Mouse (Mus musculus) retina, postnatal 1 day (tissue): ENCODE data around the gene Spen.

Source experiments
- DNase-seq: peaks from one replicate; pipeline ENCODE4 v3.0.0-alpha.2; 2012

Spen gene

GRCm38 (mm10) chr4:141526936-141527650, 11.3 kb downstream of the Spen start:
- no peak for DNase-seq

- DNase-seq = no peak
These were observed 12.5 kb downstream of the Spen start for GRCm38 (mm10) chr4:141525940-141526339.

- DNase-seq = no peak
These were observed 13.7 kb downstream of the Spen start for GRCm38 (mm10) chr4:141524658-141525057.

- DNase-seq = no peak
These were observed 15.3 kb downstream of the Spen start for GRCm38 (mm10) chr4:141523128-141523527.

GRCm38 (mm10) chr4:141518386-141518785, 20.0 kb downstream of the Spen start:
- DNase-seq = no peak

GRCm38 (mm10) chr4:141514179-141514641, 24.2 kb downstream of the Spen start:
- DNase-seq = no peak

GRCm38 (mm10) chr4:141512145-141512544, 26.3 kb downstream of the Spen start:
- DNase-seq = no peak

GRCm38 (mm10) chr4:141510457-141510856, 27.9 kb downstream of the Spen start:
- no peak for DNase-seq

- peak; percentile 40 for DNase-seq
These were observed 31.5 kb downstream of the Spen start for GRCm38 (mm10) chr4:141506893-141507292.

GRCm38 (mm10) chr4:141506352-141506751, 32.0 kb downstream of the Spen start:
- DNase-seq = peak; percentile 89

- DNase-seq = no peak
These were observed 32.6 kb downstream of the Spen start for GRCm38 (mm10) chr4:141505810-141506209.

GRCm38 (mm10) chr4:141504471-141504870, 33.9 kb downstream of the Spen start:
- DNase-seq = no peak

GRCm38 (mm10) chr4:141502723-141503122, 35.7 kb downstream of the Spen start:
- peak; percentile 32 for DNase-seq

GRCm38 (mm10) chr4:141501058-141501457, 37.3 kb downstream of the Spen start:
- DNase-seq = no peak

GRCm38 (mm10) chr4:141500637-141501036, 37.8 kb downstream of the Spen start:
- peak; percentile 11 for DNase-seq

GRCm38 (mm10) chr4:141488670-141489069, 49.7 kb downstream of the Spen start:
- DNase-seq = no peak

GRCm38 (mm10) chr4:141487581-141487980, 50.8 kb downstream of the Spen start:
- no peak for DNase-seq

- no peak for DNase-seq
These were observed 54.3 kb downstream of the Spen start for GRCm38 (mm10) chr4:141484071-141484470.

- no peak for DNase-seq
These were observed 59.0 kb downstream of the Spen start for GRCm38 (mm10) chr4:141479411-141479810.

- DNase-seq = no peak
These were observed 59.6 kb downstream of the Spen start for GRCm38 (mm10) chr4:141478794-141479193.

GRCm38 (mm10) chr4:141478225-141478624, 60.2 kb downstream of the Spen start:
- DNase-seq = no peak

- DNase-seq = no peak
These were observed 60.7 kb downstream of the Spen start for GRCm38 (mm10) chr4:141477681-141478102.

- no peak for DNase-seq
These were observed 64.0 kb downstream of the Spen start for GRCm38 (mm10) chr4:141474431-141474830.

GRCm38 (mm10) chr4:141472641-141473321, 65.6 kb downstream of the Spen start:
- no peak for DNase-seq
